Mouse (Mus musculus): ENCODE results near the gene Mrpl52. TPM values are rescaled to one million over a fixed set of nuclear protein-coding genes. Genes with fewer than 3 reads are reported as not detected.

Gene Mrpl52
- polyA plus RNA-seq, 2 experiments: 177 to 218 TPM

DNA sequence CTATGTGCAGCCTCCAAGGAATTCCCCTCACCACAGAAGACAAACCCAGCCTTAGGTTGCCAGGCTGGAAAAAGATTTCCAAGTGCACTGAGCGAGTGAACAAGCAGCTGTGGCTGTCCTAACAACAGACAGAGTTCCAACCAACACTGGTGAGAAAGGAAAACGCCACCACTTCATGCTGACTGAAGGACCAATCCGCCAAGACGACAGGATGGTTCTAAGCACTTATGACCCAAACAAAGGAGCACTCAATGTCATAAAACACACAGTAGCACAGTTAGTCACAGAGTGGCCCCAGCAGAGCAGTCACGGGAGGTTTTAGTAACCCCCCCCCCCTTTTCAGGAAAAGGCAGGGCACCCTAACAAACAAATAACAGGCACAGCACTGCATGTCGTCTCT lies 35.9 kb upstream of the Mrpl52 start:
- ATAC-seq (ENCODE audit: insufficient read depth) (no peak), DNase-seq (ENCODE audit: low read depth in 3 of 3, low spot score in 3 of 3) (no peak)
- Histone ChIP-seq H3K36me3 (replicated peaks; ENCODE audit: control insufficient read depth, insufficient read depth, low read depth) (no peaks in the 10 kb centered on the region), H3K4me2 (ENCODE audit: low read depth) (no peak overlapping the region), H3K9me3 (ENCODE audit: control insufficient read depth, low read length) (no peaks in the 10 kb centered on the region), H3K9ac (replicated peaks) (no peak overlapping the region), H3K4me3 (ENCODE audit: insufficient read depth in 1 of 2, low read depth in 2 of 2, low read length in 2 of 2) (no peak overlapping the region), H3K27me3 (ENCODE audit: control insufficient read depth, insufficient read depth, low read length) (no peaks in the 10 kb centered on the region), H3K27ac (no peak overlapping the region), H3K4me1 (replicated peaks; ENCODE audit: control insufficient read depth in 2 of 2, insufficient read depth in 2 of 2, low read length in 1 of 2) (no peaks in the 10 kb centered on the region)
- WGBS (ENCODE audit: insufficient replicate concordance): 53% methylated on average over 6 of the region's 6 CpGs
- TF ChIP-seq EP300 (IDR thresholded peaks at IDR 0.05; ENCODE audit: low read depth) (no peak), CTCF (IDR thresholded peaks at IDR 0.05; ENCODE audit: low read depth) (no peak)

GRCm38 (mm10) chr14:54393794-54394193 lies 32.9 kb upstream of the Mrpl52 start:
- no peak overlapping the region for H3K4me2 ChIP-seq (ENCODE audit: low read depth)
- 51% methylated on average over 3 of the region's 3 CpGs for WGBS (ENCODE audit: insufficient replicate concordance)

GRCm38 (mm10) chr14:54394309-54394708 lies 32.4 kb upstream of the Mrpl52 start:
- Histone ChIP-seq H3K4me1 (replicated peaks; ENCODE audit: control insufficient read depth in 2 of 2, insufficient read depth in 2 of 2, low read length in 1 of 2) (peaks cover 0 to 3% of the 10 kb centered on the region in 2 experiments; a peak in 1 of 4 replicates), H3K4me3 (ENCODE audit: insufficient read depth in 1 of 2, low read depth in 2 of 2, low read length in 2 of 2) (no peak overlapping the region), H3K36me3 (replicated peaks; ENCODE audit: control insufficient read depth, insufficient read depth, low read depth) (no peaks in the 10 kb centered on the region), H3K4me2 (ENCODE audit: low read depth) (no peak overlapping the region), H3K9ac (replicated peaks) (no peak overlapping the region), H3K27ac (no peak overlapping the region), H3K27me3 (ENCODE audit: control insufficient read depth, insufficient read depth, low read length) (no peaks in the 10 kb centered on the region), H3K9me3 (ENCODE audit: control insufficient read depth, low read length) (no peaks in the 10 kb centered on the region)
- ATAC-seq (ENCODE audit: insufficient read depth) (no peak), DNase-seq (ENCODE audit: low read depth in 3 of 3, low spot score in 3 of 3) (no peak)
- TF ChIP-seq CTCF (IDR thresholded peaks at IDR 0.05; ENCODE audit: low read depth) (no peak), EP300 (IDR thresholded peaks at IDR 0.05; ENCODE audit: low read depth) (no peak)

More at GRCm38 (mm10) chr14:54393794-54394193, 32.9 kb upstream of the Mrpl52 start:
- Histone ChIP-seq H3K9me3 (ENCODE audit: control insufficient read depth, low read length) (no peaks in the 10 kb centered on the region), H3K9ac (replicated peaks) (no peak overlapping the region), H3K4me1 (replicated peaks; ENCODE audit: control insufficient read depth in 2 of 2, insufficient read depth in 2 of 2, low read length in 1 of 2) (no peaks in the 10 kb centered on the region), H3K27ac (no peak overlapping the region), H3K27me3 (ENCODE audit: control insufficient read depth, insufficient read depth, low read length) (no peaks in the 10 kb centered on the region), H3K36me3 (replicated peaks; ENCODE audit: control insufficient read depth, insufficient read depth, low read depth) (no peaks in the 10 kb centered on the region), H3K4me3 (ENCODE audit: insufficient read depth in 1 of 2, low read depth in 2 of 2, low read length in 2 of 2) (no peak overlapping the region)
- DNase-seq (ENCODE audit: low read depth in 3 of 3, low spot score in 3 of 3) (no peak), ATAC-seq (ENCODE audit: insufficient read depth) (no peak)
- TF ChIP-seq EP300 (IDR thresholded peaks at IDR 0.05; ENCODE audit: low read depth) (no peak), CTCF (IDR thresholded peaks at IDR 0.05; ENCODE audit: low read depth) (no peak)

DNA sequence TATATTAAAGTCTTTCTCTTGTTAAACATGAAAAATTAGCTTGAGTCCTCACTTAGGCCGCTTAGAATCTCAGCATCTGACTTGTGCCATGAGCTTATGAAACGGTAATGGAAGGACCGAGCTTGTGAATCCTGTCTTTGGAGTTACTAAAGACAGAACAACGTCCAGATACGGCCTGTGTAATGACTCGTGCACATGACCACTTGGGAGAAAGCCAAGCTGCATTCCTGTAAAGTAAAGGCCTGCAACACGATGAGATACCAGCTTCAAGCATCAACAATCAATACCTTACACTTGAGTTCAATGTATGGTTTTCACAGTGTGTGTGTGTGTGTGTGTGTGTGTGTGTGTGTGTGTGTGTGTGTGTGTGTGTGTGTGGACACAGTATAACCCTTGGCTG lies 30.0 kb upstream of the Mrpl52 start:
- Histone ChIP-seq H3K36me3 (replicated peaks; ENCODE audit: control insufficient read depth, insufficient read depth, low read depth) (no peaks in the 10 kb centered on the region), H3K4me1 (replicated peaks; ENCODE audit: control insufficient read depth in 2 of 2, insufficient read depth in 2 of 2, low read length in 1 of 2) (peaks cover 0 to 5% of the 10 kb centered on the region in 2 experiments; a peak in 1 of 4 replicates), H3K27me3 (ENCODE audit: control insufficient read depth, insufficient read depth, low read length) (no peaks in the 10 kb centered on the region), H3K4me2 (ENCODE audit: low read depth) (no peak overlapping the region), H3K9ac (replicated peaks) (no peak overlapping the region), H3K4me3 (ENCODE audit: insufficient read depth in 1 of 2, low read depth in 2 of 2, low read length in 2 of 2) (no peak overlapping the region), H3K9me3 (ENCODE audit: control insufficient read depth, low read length) (no peaks in the 10 kb centered on the region), H3K27ac (no peak overlapping the region)
- ATAC-seq (ENCODE audit: insufficient read depth): no peak
- no peak for DNase-seq (ENCODE audit: low read depth in 3 of 3, low spot score in 3 of 3)
- TF ChIP-seq EP300 (IDR thresholded peaks at IDR 0.05; ENCODE audit: low read depth): no peak
- no peak for TF ChIP-seq CTCF (IDR thresholded peaks at IDR 0.05; ENCODE audit: low read depth)
- WGBS (ENCODE audit: insufficient replicate concordance): 64% methylated on average over 7 of the region's 7 CpGs

DNA sequence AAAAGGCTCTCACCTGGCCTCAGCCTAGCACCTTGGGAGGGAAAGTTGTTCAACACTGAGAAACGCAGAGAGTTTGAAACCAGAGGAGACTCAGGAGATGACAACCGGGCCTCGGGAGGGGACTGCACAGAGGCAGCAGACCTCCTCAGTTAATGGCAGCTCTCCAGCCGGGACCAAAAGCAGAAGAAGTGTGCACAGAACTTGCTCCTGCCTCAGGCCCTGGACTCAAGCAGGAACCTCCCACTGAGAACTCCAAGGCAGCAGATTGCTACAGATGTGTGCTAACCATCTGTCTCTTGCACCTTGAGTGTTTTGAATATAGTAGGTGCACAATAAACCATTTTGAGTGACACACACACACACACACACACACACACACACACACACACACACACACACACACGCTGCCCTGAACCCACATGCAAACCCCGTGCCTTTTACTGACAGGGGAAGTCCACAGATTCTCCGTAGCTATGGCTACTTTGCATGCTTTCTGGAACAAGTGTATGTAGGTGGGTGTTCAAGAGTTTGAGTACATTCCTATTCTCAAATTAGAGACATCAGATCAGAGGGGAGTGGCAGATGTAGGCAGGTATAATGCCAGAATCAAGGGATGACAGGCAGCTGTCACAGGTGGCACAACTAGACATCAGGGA lies 28.7 kb upstream of the Mrpl52 start:
- Histone ChIP-seq H3K36me3 (replicated peaks; ENCODE audit: control insufficient read depth, insufficient read depth, low read depth) (no peaks in the 10 kb centered on the region), H3K4me2 (ENCODE audit: low read depth) (no peak overlapping the region), H3K4me1 (replicated peaks; ENCODE audit: control insufficient read depth in 2 of 2, insufficient read depth in 2 of 2, low read length in 1 of 2) (peaks cover 0 to 5% of the 10 kb centered on the region in 2 experiments; a peak in 1 of 4 replicates), H3K27ac (no peak overlapping the region), H3K9ac (replicated peaks) (no peak overlapping the region), H3K4me3 (ENCODE audit: insufficient read depth in 1 of 2, low read depth in 2 of 2, low read length in 2 of 2) (no peak overlapping the region), H3K27me3 (ENCODE audit: control insufficient read depth, insufficient read depth, low read length) (no peaks in the 10 kb centered on the region), H3K9me3 (ENCODE audit: control insufficient read depth, low read length) (no peaks in the 10 kb centered on the region)
- TF ChIP-seq CTCF (IDR thresholded peaks at IDR 0.05; ENCODE audit: low read depth) (no peak), EP300 (IDR thresholded peaks at IDR 0.05; ENCODE audit: low read depth) (no peak)
- 49% methylated on average over 7 of the region's 7 CpGs for WGBS (ENCODE audit: insufficient replicate concordance)
- no peak for ATAC-seq (ENCODE audit: insufficient read depth)
- no peak for DNase-seq (ENCODE audit: low read depth in 3 of 3, low spot score in 3 of 3)

Data from liver, embryonic 14.5 days (tissue).